Mouse (Mus musculus): ENCODE results near the gene Ccdc154.

The Ccdc154 gene

GRCm38 (mm10) chr17:25184961-25185360, 22.7 kb downstream of the Ccdc154 start:
- DNase-seq, result no peak

- peak in 1 of 2 experiments; percentile 13 for DNase-seq
Measured at GRCm38 (mm10) chr17:25187784-25188149, 25.5 kb downstream of the Ccdc154 start.

GRCm38 (mm10) chr17:25188150-25189031, 26.1 kb downstream of the Ccdc154 start, which contains the start of gene Unkl:
Gene Unkl (plus strand): TSS chr17:25188397.
- peak; percentile 88 to 92 for DNase-seq

- DNase-seq, result no peak
Measured at GRCm38 (mm10) chr17:25189091-25189490, 26.8 kb downstream of the Ccdc154 start.

GRCm38 (mm10) chr17:25202401-25202800, 40.1 kb downstream of the Ccdc154 start:
- no peak for DNase-seq

GRCm38 (mm10) chr17:25210006-25210405, 47.7 kb downstream of the Ccdc154 start:
- DNase-seq, result no peak

DNA sequence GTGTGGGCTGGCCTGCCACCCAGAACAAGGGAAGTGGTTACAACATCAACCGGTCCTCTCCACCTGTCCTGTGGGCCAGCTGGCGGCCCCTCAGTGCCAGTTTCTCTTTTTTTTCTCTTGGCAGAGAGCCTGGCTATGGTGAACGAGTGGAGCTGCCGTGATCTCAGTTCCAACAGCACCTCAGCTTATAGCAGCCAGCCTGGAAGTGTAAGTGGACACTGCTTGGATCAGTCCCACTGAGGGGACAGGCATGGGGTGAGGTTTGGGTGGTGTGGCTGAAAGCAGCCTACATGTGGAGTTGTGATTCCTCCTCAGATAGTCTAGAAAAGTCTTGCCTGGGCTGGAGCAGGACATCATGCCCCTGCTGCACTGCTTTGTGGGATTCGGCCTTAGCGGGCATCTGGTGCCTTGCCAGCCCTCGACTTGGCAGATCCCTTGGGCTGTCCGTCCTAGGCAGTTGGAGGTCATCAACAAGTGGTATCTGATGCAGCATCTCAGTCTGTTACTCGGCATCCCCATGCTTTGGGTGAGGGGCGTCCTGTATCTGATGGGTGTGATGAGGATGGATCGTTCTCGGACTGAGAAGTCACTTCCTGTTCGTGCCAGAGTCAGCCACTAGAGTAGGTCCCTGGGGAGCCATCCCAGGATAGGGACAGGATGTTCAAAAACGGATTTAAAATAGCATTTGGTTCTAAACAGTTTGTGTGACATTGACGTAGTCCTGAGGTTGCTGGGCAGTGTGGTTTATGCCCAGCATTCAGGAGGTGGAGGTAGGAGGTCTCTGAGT, 48.6 kb downstream of the Ccdc154 start:
- peak in 1 of 2 experiments; percentile 36 for DNase-seq

- DNase-seq, result no peak
Measured at GRCm38 (mm10) chr17:25211705-25212104, 49.4 kb downstream of the Ccdc154 start.

GRCm38 (mm10) chr17:25215431-25215830, 53.2 kb downstream of the Ccdc154 start:
- no peak for DNase-seq

- no peak for DNase-seq
Measured at GRCm38 (mm10) chr17:25218967-25219366, 56.7 kb downstream of the Ccdc154 start.

- no peak for DNase-seq
Measured at GRCm38 (mm10) chr17:25219492-25220295, 57.4 kb downstream of the Ccdc154 start.

- no peak for DNase-seq
Measured at GRCm38 (mm10) chr17:25220746-25221145, 58.5 kb downstream of the Ccdc154 start.
